Mouse (Mus musculus): ENCODE results near the gene Gm4792. TPM values are rescaled to one million over a fixed set of nuclear protein-coding genes. Genes with fewer than 3 reads are reported as not detected.

The Gm4792 gene
- polyA plus RNA-seq, 1 experiment: not detected

DNA sequence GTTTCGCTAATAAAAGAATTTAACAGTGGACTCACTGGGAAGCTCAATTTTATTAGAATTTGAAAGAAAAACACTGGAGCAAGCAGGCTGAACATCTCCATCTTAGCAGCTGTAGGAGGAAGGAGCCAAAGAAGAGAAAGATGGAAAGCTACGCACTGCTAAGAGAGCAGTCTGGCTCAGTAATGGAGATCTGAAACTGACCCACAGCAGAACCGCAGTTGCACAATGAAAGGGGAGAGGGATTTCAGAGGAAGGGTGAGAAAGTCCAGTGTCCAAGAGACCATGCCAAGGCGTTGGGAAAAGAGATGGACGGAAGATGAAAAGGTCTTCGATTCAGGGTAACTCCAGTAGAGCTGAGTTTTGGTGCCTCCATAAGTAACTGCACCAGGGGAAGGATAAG, 37.6 kb upstream of the Gm4792 start:
- no peaks in the 10 kb centered on the region for H3K4me1 ChIP-seq (ENCODE audit: control insufficient read depth)
- H3K4me3 ChIP-seq (replicated peaks): no peak overlapping the region
- TF ChIP-seq TAL1 (IDR thresholded peaks at IDR 0.05; ENCODE audit: low read length): no peak
- no peak for TF ChIP-seq GATA1 (IDR thresholded peaks at IDR 0.05; ENCODE audit: low read length)
- H3K27me3 ChIP-seq (ENCODE audit: control insufficient read depth): no peaks in the 10 kb centered on the region
- H3K36me3 ChIP-seq (ENCODE audit: control insufficient read depth): no peaks in the 10 kb centered on the region
- peaks cover 5% of the 10 kb centered on the region for H3K9me3 ChIP-seq (ENCODE audit: control insufficient read depth, low read length)

DNA sequence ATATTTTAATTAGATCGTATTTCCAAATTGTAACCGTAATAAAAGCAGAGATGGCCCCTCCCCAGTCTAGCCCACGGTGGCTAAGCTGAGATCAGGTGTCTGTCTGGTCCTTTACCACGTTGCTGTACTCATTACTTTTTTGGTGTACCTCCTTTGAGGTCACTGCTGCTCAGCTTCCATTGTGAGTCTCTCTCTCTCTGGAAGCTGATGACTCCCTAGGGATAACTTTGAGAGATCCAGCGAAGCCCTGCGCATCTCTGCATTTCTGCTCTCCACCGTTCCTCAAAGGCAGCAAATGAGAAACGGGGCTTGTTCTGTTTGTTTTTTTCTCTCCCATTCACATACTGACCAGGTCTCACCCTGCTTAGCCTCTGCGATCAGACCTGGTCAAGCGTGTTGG, 36.5 kb upstream of the Gm4792 start:
- no peaks in the 10 kb centered on the region for H3K36me3 ChIP-seq (ENCODE audit: control insufficient read depth)
- no peak overlapping the region for H3K4me3 ChIP-seq (replicated peaks)
- H3K27me3 ChIP-seq (ENCODE audit: control insufficient read depth): no peaks in the 10 kb centered on the region
- no peaks in the 10 kb centered on the region for H3K4me1 ChIP-seq (ENCODE audit: control insufficient read depth)
- peaks cover 5% of the 10 kb centered on the region for H3K9me3 ChIP-seq (ENCODE audit: control insufficient read depth, low read length)
- TF ChIP-seq TAL1 (IDR thresholded peaks at IDR 0.05; ENCODE audit: low read length): no peak
- TF ChIP-seq GATA1 (IDR thresholded peaks at IDR 0.05; ENCODE audit: low read length): no peak

DNA sequence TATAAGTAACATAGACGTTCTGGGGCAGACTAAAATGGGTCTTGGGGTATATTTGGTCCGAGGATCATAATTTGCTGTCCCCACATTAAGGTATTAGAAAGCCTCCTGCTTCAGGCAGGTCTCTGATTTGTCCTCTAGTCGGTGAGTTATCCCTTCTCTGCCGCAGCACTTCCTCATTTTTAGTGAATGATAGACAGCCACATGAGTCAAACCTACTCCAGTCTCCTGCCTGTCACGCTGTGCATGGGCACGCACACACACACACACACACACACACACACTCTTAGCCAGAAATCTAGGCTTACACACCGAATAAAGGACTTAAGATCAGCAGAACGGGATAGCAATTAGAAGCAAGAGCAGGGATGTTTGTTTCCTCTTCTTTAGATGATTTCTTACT, 34.8 kb upstream of the Gm4792 start:
- Histone ChIP-seq H3K36me3 (ENCODE audit: control insufficient read depth) (no peaks in the 10 kb centered on the region), H3K27me3 (ENCODE audit: control insufficient read depth) (no peaks in the 10 kb centered on the region), H3K4me3 (replicated peaks) (no peak overlapping the region), H3K4me1 (ENCODE audit: control insufficient read depth) (no peaks in the 10 kb centered on the region), H3K9me3 (ENCODE audit: control insufficient read depth, low read length) (no peaks in the 10 kb centered on the region; the same call in 1 of the 2 replicates)
- TF ChIP-seq GATA1 (IDR thresholded peaks at IDR 0.05; ENCODE audit: low read length) (no peak), TAL1 (IDR thresholded peaks at IDR 0.05; ENCODE audit: low read length) (no peak)

DNA sequence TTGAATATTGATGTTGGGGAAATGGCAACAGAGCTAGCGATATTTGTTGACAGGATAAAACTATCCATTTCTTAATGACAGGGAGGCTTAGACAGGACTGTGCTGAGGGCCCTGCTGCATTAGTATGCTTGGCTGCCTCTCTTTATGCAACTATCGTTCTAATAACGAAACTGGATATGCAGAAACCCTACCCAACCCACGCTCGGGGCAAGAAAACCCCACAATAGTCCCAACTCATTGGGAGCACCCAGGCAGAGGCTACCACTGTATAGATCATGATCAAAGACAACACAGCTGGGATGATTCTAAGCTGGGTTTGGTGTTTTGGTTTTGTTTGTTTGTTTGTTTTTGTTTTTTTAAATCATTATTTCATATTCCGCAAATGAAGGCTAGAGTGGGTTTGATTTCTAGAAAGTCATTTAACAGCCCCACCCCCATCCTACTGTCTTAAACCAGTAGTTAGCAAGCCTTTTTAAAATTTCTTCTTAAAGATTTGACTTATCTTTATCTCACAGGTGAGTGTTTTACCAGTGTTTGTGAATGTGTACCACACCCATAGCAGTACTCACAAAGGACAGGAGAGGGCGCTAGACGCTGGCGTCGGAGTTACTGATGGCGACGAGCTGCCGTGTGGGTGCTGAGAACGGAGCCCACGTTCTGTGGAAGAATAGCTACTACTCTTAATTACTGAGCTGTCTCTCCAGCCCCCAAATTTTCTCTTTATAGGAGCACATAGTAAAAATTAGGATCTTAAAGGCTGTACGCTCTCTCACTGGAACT, 34.0 kb upstream of the Gm4792 start:
- Histone ChIP-seq H3K9me3 (ENCODE audit: control insufficient read depth, low read length) (no peaks in the 10 kb centered on the region; the same call in 1 of the 2 replicates), H3K4me1 (ENCODE audit: control insufficient read depth) (no peaks in the 10 kb centered on the region), H3K27me3 (ENCODE audit: control insufficient read depth) (no peaks in the 10 kb centered on the region), H3K36me3 (ENCODE audit: control insufficient read depth) (no peaks in the 10 kb centered on the region), H3K4me3 (replicated peaks) (no peak overlapping the region)
- TF ChIP-seq GATA1 (IDR thresholded peaks at IDR 0.05; ENCODE audit: low read length) (no peak), TAL1 (IDR thresholded peaks at IDR 0.05; ENCODE audit: low read length) (no peak)

DNA sequence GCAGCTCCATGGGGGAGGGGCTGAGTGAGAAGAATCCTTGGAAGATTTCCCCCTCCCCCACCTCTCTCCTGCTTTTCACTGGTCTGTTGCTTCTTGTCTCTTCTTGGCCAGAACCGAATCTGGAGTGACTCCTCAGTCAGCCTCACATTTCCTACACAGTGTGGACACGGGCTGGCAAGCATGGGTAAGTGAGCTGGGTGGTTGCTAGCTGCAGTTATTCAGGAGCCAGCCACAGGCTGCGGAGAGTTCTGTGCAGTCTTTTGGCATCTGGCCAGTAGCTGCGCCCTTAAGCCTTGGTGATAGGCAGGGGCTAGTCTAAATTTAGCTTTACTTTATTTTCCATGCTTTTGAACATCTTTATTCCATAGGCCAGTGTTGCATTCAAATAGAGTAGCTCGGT, 31.5 kb upstream of the Gm4792 start:
- Histone ChIP-seq H3K4me1 (ENCODE audit: control insufficient read depth) (no peaks in the 10 kb centered on the region), H3K9me3 (ENCODE audit: control insufficient read depth, low read length) (peaks cover 6% of the 10 kb centered on the region), H3K4me3 (replicated peaks) (no peak overlapping the region), H3K27me3 (ENCODE audit: control insufficient read depth) (no peaks in the 10 kb centered on the region), H3K36me3 (ENCODE audit: control insufficient read depth) (no peaks in the 10 kb centered on the region)
- TF ChIP-seq GATA1 (IDR thresholded peaks at IDR 0.05; ENCODE audit: low read length): no peak

DNA sequence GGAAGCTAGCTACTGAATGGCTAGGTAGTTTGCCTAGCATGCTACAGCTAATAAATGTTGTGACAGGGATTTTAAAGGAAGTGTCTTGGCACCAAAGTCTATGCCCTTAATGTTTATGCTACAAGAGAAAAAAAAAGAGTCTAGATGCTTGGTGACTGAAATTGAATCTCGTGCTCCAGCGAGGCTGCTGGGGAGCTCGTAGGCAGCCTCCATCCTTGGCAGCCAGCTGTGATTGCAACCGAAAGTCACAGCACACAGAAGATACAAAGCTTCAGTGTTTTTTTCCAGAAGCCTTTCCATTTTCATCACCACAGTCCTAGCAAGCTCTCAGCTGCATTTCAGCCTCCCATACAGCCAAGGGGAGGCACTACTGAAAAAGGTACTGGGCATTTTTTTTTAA, 20.1 kb upstream of the Gm4792 start:
- H3K9me3 ChIP-seq (ENCODE audit: control insufficient read depth, low read length): no peaks in the 10 kb centered on the region

DNA sequence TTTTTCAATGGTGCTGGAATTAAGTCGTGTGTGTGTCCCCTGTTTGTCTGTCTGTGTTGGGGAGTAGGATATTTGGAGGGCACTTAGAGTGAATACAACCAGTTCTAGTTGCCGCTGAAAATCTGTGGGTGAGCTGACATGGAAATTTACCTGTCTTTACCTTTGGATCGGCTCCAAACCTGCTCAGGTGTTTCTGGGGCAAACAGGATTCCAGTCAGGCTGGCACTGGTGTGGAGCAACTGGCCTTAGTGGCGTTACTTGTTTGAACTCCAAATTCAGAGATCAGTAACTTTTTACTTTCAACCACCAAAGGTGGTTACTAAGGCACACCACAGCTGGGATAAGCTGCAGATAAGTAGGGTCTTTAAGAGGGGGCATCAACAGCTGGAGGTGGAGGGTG, 14.6 kb upstream of the Gm4792 start:
- TF ChIP-seq TAL1 (IDR thresholded peaks at IDR 0.05; ENCODE audit: low read length) (no peak), GATA1 (IDR thresholded peaks at IDR 0.05; ENCODE audit: low read length) (no peak)
- H3K27me3 ChIP-seq (ENCODE audit: control insufficient read depth): peaks cover 25% of the 10 kb centered on the region
- H3K36me3 ChIP-seq (ENCODE audit: control insufficient read depth): no peaks in the 10 kb centered on the region
- peaks cover 4% of the 10 kb centered on the region; the same call in 1 of the 2 replicates for H3K9me3 ChIP-seq (ENCODE audit: control insufficient read depth, low read length)
- peaks cover 2% of the 10 kb centered on the region for H3K4me1 ChIP-seq (ENCODE audit: control insufficient read depth)
- H3K4me3 ChIP-seq (replicated peaks): no peak overlapping the region

More for the DNA sequence above, 20.1 kb upstream of the Gm4792 start:
- no peak overlapping the region for H3K4me3 ChIP-seq (replicated peaks)
- no peaks in the 10 kb centered on the region for H3K4me1 ChIP-seq (ENCODE audit: control insufficient read depth)
- no peaks in the 10 kb centered on the region; the same call in 1 of the 2 replicates for H3K27me3 ChIP-seq (ENCODE audit: control insufficient read depth)
- no peaks in the 10 kb centered on the region for H3K36me3 ChIP-seq (ENCODE audit: control insufficient read depth)
- TF ChIP-seq TAL1 (IDR thresholded peaks at IDR 0.05; ENCODE audit: low read length) (no peak), GATA1 (IDR thresholded peaks at IDR 0.05; ENCODE audit: low read length) (no peak)

DNA sequence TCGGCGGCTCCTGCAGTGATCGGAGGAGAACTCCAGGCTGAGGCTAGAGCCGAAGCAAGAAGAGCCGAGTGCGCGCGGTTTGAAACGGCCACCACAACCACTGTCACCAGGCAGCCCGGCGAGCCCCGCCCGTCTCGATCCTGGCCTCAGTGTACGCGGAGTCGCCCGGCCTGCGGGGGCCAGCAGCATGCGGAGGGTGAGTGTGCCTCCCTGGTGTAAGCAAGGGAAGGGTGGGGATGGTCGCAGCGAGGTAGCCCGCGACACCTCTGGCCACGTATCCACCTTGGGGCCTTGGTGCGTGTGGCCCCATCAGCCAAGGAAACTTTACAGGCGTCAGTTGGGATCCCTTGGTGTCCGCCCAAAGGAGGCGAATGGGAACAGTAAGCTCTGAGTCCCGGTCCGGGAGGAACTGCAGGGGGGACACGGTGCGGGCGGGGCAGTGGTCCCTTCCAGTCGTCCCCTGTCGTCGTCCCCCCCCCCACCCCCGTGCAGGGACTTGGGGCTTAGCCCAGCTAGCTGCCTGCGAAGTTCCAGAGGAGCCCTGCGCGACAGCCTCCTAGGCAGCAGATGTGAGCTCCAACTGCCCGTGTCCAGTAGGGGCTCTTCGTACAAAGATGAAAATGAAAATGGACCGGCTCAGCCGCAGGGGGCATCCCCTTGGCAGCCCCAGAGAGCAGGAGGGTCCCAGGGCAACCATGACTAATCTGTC, 13.7 kb upstream of the Gm4792 start:
- TF ChIP-seq GATA1 (IDR thresholded peaks at IDR 0.05; ENCODE audit: low read length): no peak
- no peak for TF ChIP-seq TAL1 (IDR thresholded peaks at IDR 0.05; ENCODE audit: low read length)
- H3K4me1 ChIP-seq (ENCODE audit: control insufficient read depth): peaks cover 2% of the 10 kb centered on the region
- peaks cover 25% of the 10 kb centered on the region for H3K27me3 ChIP-seq (ENCODE audit: control insufficient read depth)
- no peaks in the 10 kb centered on the region for H3K36me3 ChIP-seq (ENCODE audit: control insufficient read depth)
- H3K9me3 ChIP-seq (ENCODE audit: control insufficient read depth, low read length): peaks cover 4% of the 10 kb centered on the region; the same call in 1 of the 2 replicates
- no peak overlapping the region for H3K4me3 ChIP-seq (replicated peaks)

DNA sequence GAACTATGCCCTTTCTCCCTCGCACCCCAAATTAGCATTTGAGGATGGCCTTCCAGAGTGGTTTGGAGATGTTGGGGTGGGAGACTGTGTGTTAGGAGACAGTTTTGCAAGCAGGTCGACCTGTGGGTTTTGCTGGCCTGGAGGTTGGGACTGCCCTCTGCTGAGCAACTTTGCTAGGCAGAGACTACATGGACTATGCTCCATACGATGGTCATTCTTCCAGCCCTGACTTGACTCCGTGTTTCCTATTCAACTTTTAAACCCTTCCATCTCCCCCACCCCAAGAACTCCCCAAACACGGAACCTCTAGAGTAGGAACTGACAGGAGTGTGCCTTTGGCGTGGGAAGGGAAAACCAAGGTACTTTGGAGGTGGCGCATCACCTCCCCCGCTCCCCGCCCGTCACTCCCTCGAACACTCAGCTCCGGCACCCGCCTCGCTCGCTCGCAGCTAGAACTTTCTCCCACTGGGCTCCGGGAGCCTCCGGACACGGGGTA, 13.1 kb upstream of the Gm4792 start, which contains the start of gene Tmcc3:
TSS of gene Tmcc3 (plus strand) at position 439 of the 496 bp plus-strand sequence.
- peaks cover 2% of the 10 kb centered on the region for H3K4me1 ChIP-seq (ENCODE audit: control insufficient read depth)
- H3K36me3 ChIP-seq (ENCODE audit: control insufficient read depth): no peaks in the 10 kb centered on the region
- peaks cover 25% of the 10 kb centered on the region for H3K27me3 ChIP-seq (ENCODE audit: control insufficient read depth)
- H3K4me3 ChIP-seq (replicated peaks): no peak within 1 kb of the TSS
- H3K9me3 ChIP-seq (ENCODE audit: control insufficient read depth, low read length): peaks cover 4% of the 10 kb centered on the region; the same call in 1 of the 2 replicates
- no peak for TF ChIP-seq TAL1 (IDR thresholded peaks at IDR 0.05; ENCODE audit: low read length)
- no peak for TF ChIP-seq GATA1 (IDR thresholded peaks at IDR 0.05; ENCODE audit: low read length)
